Mouse (Mus musculus) small intestine, adult 2 months (tissue): ENCODE results near the gene Zfp629. TPM values are rescaled to one million over a fixed set of nuclear protein-coding genes. Genes with fewer than 3 reads are reported as not detected.
"Not testable (repeated sequence)": the region's sequence is repeated elsewhere in the genome, so short reads cannot be mapped to it uniquely, and the experiment has no call there.

Experiments used
- H3K27ac ChIP-seq: fragments of 200-500 bp; 2 replicates; pipeline ENCODE4 v1.5.1; 2012; ENCODE audit warnings: low read depth, low read length, control low read depth, inconsistent platforms; ENCODE audit not compliant: insufficient read depth
- H3K27me3 ChIP-seq: fragments of 200-500 bp; 2 replicates; pipeline ENCODE4 v1.6.1; 2012; ENCODE audit warnings: mild to moderate bottlenecking, moderate library complexity, low read length, inconsistent platforms; ENCODE audit not compliant: control insufficient read depth, insufficient read depth
- H3K36me3 ChIP-seq: fragments of 200-500 bp; 2 replicates; pipeline ENCODE4 v1.6.1; 2012; ENCODE audit warnings: mild to moderate bottlenecking, low read length, control low read depth, inconsistent platforms; ENCODE audit not compliant: control insufficient read depth, insufficient read depth
- H3K4me1 ChIP-seq: fragments of 200-500 bp; 2 replicates; pipeline ENCODE4 v1.6.1; 2012; ENCODE audit warnings: low read length, inconsistent platforms, mixed read lengths; ENCODE audit not compliant: control insufficient read depth, insufficient read depth, insufficient read length
- H3K4me3 ChIP-seq: fragments of 200-500 bp; 2 replicates; pipeline ENCODE4 v1.5.1; 2012; ENCODE audit warnings: low read depth, mild to moderate bottlenecking, control low read depth, inconsistent platforms, low read length, moderate library complexity
- CTCF ChIP-seq: fragments of 200-500 bp; IDR thresholded peaks from 2 replicates; pipeline ENCODE4 v1.5.1; 2012; ENCODE audit warnings: low read depth, mild to moderate bottlenecking, control low read depth, inconsistent platforms, low read length, moderate library complexity, mixed read lengths; ENCODE audit not compliant: insufficient replicate concordance, insufficient read length; ENCODE audit errors: extremely low read depth
- POLR2A ChIP-seq: fragments of 200-500 bp; IDR thresholded peaks from 2 replicates; pipeline ENCODE4 v1.6.1; 2012; ENCODE audit warnings: low read depth, mild to moderate bottlenecking, control low read depth, inconsistent platforms, low read length, moderate library complexity
- WGBS: fragments of 180-500 bp; shearing (Covaris S2); methylation state at CpG from one replicate; pipeline ENCODE4 v1.1.7; 2018; 5-methylcytosine and 5-hydroxymethylcytosine counted together
- polyA plus RNA-seq: library from polyadenylated mRNA; depleted of rRNA; stranded (reverse); fragments of >200 nt; gene quantifications from 2 replicates; pipeline ENCODE4 v1.2.3, GENCODE M21; 2012

The Zfp629 gene
- polyA plus RNA-seq, 1 experiment = 5.5 TPM

DNA sequence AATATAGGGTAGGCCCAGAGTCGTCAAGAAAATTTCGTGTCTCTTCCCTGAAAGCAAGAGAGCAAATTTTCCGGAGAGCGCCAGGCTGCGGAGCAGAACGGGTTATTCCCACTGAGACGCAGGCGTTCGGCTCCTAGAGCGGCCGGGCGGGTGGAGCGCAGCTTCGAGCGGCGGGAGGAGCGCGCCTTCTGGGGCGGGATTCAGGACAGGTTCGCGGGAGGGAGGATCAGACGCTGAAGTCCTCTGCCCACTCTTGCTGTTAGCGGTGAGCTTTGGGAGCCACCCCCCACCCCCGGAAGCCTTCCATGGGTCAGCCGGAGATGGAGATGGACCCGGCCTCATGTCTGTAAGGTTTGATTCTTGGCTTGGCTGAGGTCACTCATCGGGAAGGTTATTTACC, 21.4 kb upstream of the Zfp629 start:
- Histone ChIP-seq H3K27me3 (no peaks in the 10 kb centered on the region), H3K4me3 (peak overlapping the region; percentile 71), H3K27ac (no peak overlapping the region), H3K4me1 (peaks cover 7% of the 10 kb centered on the region; the same call in 1 of the 2 replicates), H3K36me3 (no peaks in the 10 kb centered on the region)
- TF ChIP-seq POLR2A = no peak
- no peak for TF ChIP-seq CTCF
- 1% methylated on average over 27 of the region's 27 CpGs for WGBS

DNA sequence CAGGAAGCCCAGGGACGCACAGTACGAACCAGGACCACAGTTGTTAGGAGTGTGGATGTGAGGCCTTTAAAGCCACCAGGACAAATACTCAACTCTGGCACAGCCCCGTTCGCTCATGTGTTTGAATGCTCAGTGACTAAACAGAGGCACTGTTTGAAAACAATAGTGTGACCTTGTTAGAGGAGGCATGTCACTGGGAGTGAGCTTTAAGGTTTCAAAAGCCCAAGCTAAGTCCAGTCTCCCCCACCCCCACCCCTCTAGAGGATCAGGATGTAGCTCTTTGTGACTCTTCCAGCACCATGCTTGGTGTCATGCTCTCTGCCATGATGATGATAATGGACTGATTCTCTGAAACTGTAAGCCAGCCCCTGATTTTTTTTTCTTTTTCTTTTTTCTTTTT, 15.8 kb upstream of the Zfp629 start:
- WGBS = 88% methylated on average over 4 of the region's 4 CpGs
- H3K4me1 ChIP-seq = no peaks in the 10 kb centered on the region
- H3K27me3 ChIP-seq = no peaks in the 10 kb centered on the region
- H3K27ac ChIP-seq = no peak overlapping the region
- TF ChIP-seq CTCF = no peak
- no peak for TF ChIP-seq POLR2A
- H3K36me3 ChIP-seq = no peaks in the 10 kb centered on the region
- no peak overlapping the region for H3K4me3 ChIP-seq

DNA sequence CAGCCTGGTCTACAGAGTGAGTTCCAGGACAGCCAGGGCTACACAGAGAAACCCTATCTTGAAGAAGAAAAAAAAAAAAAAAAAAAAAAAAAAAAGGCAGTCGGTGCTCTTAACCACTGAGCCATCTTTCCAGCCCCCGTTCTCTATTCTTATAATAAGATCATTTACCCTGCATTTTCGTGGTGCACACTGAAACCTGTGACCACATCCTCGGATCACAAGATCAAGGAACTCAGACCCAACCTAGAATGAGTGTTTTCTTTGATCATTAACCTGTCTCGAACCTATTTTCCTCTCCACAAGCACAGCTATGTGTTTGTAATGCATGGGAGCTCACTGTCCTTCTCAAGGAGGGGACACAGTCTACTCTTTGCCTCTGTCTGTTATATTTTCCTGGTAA, 13.0 kb upstream of the Zfp629 start:
- no peak overlapping the region for H3K27ac ChIP-seq
- no peaks in the 10 kb centered on the region for H3K4me1 ChIP-seq
- no peak overlapping the region for H3K4me3 ChIP-seq
- 73% methylated on average over 5 of the region's 5 CpGs for WGBS
- H3K27me3 ChIP-seq = no peaks in the 10 kb centered on the region
- no peak for TF ChIP-seq CTCF
- TF ChIP-seq POLR2A = no peak
- no peaks in the 10 kb centered on the region for H3K36me3 ChIP-seq

DNA sequence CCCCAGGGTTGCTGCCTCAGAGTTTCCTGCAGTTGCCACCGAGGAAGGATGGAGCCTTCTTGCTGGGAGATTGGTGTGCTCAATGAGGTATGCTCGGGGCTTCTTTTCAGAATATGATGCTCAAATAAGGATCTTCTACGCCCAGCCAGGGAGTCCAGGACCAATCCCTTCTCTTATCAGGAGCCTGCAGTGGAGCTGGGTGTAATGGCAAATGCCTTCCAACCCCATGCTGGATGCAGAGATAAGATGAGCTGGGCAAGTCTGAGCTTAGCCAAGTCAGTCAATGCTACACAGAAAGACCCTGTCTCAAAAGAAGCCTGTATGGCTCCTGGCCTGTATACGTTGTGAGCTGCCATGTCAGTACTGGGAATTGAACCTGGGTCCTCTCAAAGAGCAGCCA, 10.9 kb upstream of the Zfp629 start:
- no peak for TF ChIP-seq POLR2A
- TF ChIP-seq CTCF = no peak
- WGBS = 86% methylated on average over 4 of the region's 4 CpGs
- H3K27me3 ChIP-seq = no peaks in the 10 kb centered on the region
- no peak overlapping the region for H3K4me3 ChIP-seq
- no peak overlapping the region for H3K27ac ChIP-seq
- H3K4me1 ChIP-seq = no peaks in the 10 kb centered on the region
- no peaks in the 10 kb centered on the region for H3K36me3 ChIP-seq

DNA sequence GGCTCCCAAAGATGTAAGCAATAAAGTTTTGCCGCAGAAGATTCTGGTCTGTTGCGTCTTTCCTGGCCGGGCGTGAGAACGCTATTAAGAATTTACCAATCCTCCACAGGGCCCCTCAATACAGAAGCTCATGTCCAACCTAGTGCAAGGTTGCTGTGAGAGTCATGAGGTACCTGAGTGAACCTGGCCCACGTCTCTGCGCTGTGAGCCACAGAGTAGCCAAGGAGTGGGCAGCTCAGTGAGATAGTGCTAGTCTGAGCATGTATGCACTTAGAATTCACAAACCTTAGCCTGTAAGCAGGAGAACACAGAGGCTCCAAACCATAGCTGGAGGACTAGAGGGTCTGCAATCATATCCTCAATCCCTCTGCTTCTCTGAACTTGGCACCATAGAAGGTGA, 10.4 kb upstream of the Zfp629 start:
- Histone ChIP-seq H3K27me3 (no peaks in the 10 kb centered on the region), H3K27ac (no peak overlapping the region), H3K4me1 (no peaks in the 10 kb centered on the region), H3K4me3 (no peak overlapping the region), H3K36me3 (no peaks in the 10 kb centered on the region)
- 96% methylated on average over 7 of the region's 7 CpGs for WGBS
- TF ChIP-seq CTCF = no peak
- no peak for TF ChIP-seq POLR2A

DNA sequence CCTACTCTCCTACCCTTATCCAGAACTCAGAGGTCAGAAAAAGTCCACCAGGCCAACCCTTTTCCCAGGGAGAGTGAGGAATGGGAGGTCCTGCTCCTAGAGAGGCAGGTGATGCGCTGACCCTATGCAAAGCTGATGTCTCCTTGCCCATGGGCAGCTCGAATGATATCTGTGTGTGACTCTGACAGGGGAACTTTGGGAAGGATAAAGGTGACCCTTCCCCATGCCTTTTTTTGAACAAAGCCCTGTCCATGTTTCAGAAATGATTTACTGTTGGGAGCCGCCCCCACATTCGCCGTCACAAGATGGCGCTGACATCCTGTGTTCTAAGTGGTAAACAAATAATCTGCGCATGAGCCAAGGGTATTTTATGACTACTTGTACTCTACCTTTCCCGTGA, 2.8 kb upstream of the Zfp629 start:
- not testable (repeated sequence) for H3K4me1 ChIP-seq, H3K27me3 ChIP-seq, H3K27ac ChIP-seq, H3K4me3 ChIP-seq, H3K36me3 ChIP-seq
- WGBS = 92% methylated on average over 7 of the region's 8 CpGs

GRCm38 (mm10) chr7:127617962-127618361, 2.4 kb upstream of the Zfp629 start:
- TF ChIP-seq POLR2A = no peak
- no peak for TF ChIP-seq CTCF
- H3K36me3 ChIP-seq = no peaks in the 10 kb centered on the region
- 0 out of 2 replicates have a peak, but pooled peaks cover 3% of the 10 kb centered on the region for H3K4me1 ChIP-seq
- H3K4me3 ChIP-seq = no peak overlapping the region
- H3K27me3 ChIP-seq = no peaks in the 10 kb centered on the region
- H3K27ac ChIP-seq = no peak overlapping the region
- 81% methylated on average over 2 of the region's 2 CpGs for WGBS

- H3K4me3 ChIP-seq = no peak overlapping the region
- H3K4me1 ChIP-seq = 0 out of 2 replicates have a peak, but pooled peaks cover 3% of the 10 kb centered on the region
- WGBS = 83% methylated on average over 1 of the region's 1 CpGs
- H3K27ac ChIP-seq = no peak overlapping the region
- no peaks in the 10 kb centered on the region for H3K27me3 ChIP-seq
- TF ChIP-seq POLR2A (no peak), CTCF (no peak)
- H3K36me3 ChIP-seq = peaks cover 6% of the 10 kb centered on the region
Measured at GRCm38 (mm10) chr7:127616881-127617280, 1.3 kb upstream of the Zfp629 start.
